Mouse (Mus musculus): ENCODE measurements around the gene Dnajb8.

Dnajb8 gene

GRCm38 (mm10) chr6:88199718-88200692 is 22.1 kb upstream of the Dnajb8 start:
- no peak for DNase-seq (ENCODE audit: low spot score)

GRCm38 (mm10) chr6:88200693-88201609 is 21.1 kb upstream of the Dnajb8 start:
- no peak for DNase-seq (ENCODE audit: low spot score)

- DNase-seq (ENCODE audit: low spot score), result no peak
These were observed 20.0 kb upstream of the Dnajb8 start for GRCm38 (mm10) chr6:88201926-88202700.

- no peak for DNase-seq (ENCODE audit: low spot score)
These were observed 19.0 kb upstream of the Dnajb8 start for GRCm38 (mm10) chr6:88202921-88203690.

- no peak for DNase-seq (ENCODE audit: low spot score)
These were observed 18.2 kb upstream of the Dnajb8 start for GRCm38 (mm10) chr6:88203791-88204405.

- no peak for DNase-seq (ENCODE audit: low spot score)
These were observed 17.3 kb upstream of the Dnajb8 start for GRCm38 (mm10) chr6:88204531-88205385.

GRCm38 (mm10) chr6:88205386-88205700 is 16.7 kb upstream of the Dnajb8 start:
- DNase-seq (ENCODE audit: low spot score), result no peak

- DNase-seq (ENCODE audit: low spot score), result no peak
These were observed 16.1 kb upstream of the Dnajb8 start for GRCm38 (mm10) chr6:88205937-88206336.

GRCm38 (mm10) chr6:88206566-88206965 is 15.5 kb upstream of the Dnajb8 start:
- no peak for DNase-seq (ENCODE audit: low spot score)

GRCm38 (mm10) chr6:88207403-88208033 is 14.6 kb upstream of the Dnajb8 start:
- DNase-seq (ENCODE audit: low spot score), result no peak

- no peak for DNase-seq (ENCODE audit: low spot score)
These were observed 13.7 kb upstream of the Dnajb8 start for GRCm38 (mm10) chr6:88208321-88208720.

- DNase-seq (ENCODE audit: low spot score), result no peak
These were observed 12.6 kb upstream of the Dnajb8 start for GRCm38 (mm10) chr6:88209453-88209852.

GRCm38 (mm10) chr6:88210182-88210581 is 11.9 kb upstream of the Dnajb8 start:
- no peak for DNase-seq (ENCODE audit: low spot score)

GRCm38 (mm10) chr6:88215797-88216196 is 6.3 kb upstream of the Dnajb8 start:
- DNase-seq (ENCODE audit: low spot score), result no peak

GRCm38 (mm10) chr6:88216199-88216598 is 5.9 kb upstream of the Dnajb8 start:
- no peak for DNase-seq (ENCODE audit: low spot score)

- no peak for DNase-seq (ENCODE audit: low spot score)
These were observed 3.0 kb upstream of the Dnajb8 start for GRCm38 (mm10) chr6:88219094-88219493.

GRCm38 (mm10) chr6:88226570-88226994 is 4.5 kb downstream of the Dnajb8 start:
- no peak for DNase-seq (ENCODE audit: low spot score)

GRCm38 (mm10) chr6:88227537-88227936 is 5.5 kb downstream of the Dnajb8 start:
- no peak for DNase-seq (ENCODE audit: low spot score)

- DNase-seq (ENCODE audit: low spot score), result no peak
These were observed 7.2 kb downstream of the Dnajb8 start for GRCm38 (mm10) chr6:88229221-88229620.

All from layer of hippocampus, adult 9-10 months (tissue).